Mouse (Mus musculus) right cerebral cortex, postnatal 36 days (tissue): ENCODE data around the gene Tln2.

Experiments
- DNase-seq, 2 experiments: peaks; one replicate each; pipeline ENCODE4 v3.0.0; 2022; ENCODE audit warnings: low spot score in 2 of 2, mixed read lengths in 1 of 2

Tln2 gene

DNA sequence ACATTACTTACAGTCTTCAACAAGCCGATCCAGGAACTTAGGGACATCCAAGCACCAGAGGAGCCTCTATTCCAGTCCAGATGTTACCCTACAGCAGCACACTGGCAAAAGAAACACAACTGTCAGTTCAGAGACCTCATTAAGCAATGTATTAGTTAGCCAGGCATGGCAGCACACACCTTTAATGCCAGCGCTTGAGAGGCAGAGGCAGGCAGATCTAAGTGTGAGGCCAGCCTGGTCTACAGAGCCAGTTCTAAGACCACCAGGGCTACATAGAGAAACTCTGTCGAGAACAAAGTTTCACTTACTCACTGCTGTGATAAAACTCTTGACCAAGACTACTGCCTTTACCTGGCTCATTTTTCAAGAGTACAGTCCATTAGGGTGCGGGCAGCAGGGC lies at the start of gene Tln2:
TSS of gene Tln2 (minus strand) at position 101 of the 400 bp plus-strand sequence.
- no peak for DNase-seq

DNA sequence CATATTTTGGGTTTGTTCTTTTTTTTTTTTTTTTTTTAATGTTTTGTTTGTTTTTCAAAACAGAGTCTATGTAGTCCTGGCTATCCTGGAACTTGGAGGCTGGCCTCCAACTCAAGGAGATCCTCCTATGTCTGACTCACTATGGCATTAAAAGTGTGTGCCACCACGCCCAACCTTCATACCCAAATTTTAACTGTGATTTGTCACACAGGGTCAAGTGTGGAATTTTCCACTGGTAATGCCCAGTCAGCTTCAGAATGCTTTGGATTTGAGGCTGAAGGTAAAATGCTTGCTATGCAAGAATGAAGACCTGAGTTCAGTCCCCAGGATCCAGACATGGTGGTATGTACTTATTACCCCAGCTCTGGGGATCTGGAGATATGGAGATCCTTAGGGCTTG lies 49.7 kb upstream of the Tln2 start:
- no peak for DNase-seq

- DNase-seq = no peak
Measured at GRCm38 (mm10) chr9:67607786-67608366, 48.4 kb upstream of the Tln2 start.

DNA sequence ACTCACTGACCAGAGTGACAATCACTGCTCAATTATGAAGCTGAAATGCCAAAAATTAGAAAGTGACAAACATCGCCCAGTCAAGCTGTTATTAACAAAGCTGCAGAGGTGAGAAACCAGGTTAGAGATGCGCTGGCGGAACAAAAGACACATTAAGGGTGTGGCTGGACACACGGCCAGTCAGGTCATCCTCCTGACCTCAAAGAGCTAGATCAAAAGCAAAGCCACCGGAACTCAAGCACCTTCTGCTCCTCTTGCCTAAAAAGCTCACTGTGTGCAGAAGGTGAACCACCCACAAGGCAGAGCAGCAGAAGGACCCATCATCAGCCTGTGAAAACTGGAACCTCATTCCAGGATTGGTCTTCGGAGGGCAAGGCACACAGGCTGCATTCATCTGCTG lies 47.8 kb upstream of the Tln2 start:
- no peak for DNase-seq

DNA sequence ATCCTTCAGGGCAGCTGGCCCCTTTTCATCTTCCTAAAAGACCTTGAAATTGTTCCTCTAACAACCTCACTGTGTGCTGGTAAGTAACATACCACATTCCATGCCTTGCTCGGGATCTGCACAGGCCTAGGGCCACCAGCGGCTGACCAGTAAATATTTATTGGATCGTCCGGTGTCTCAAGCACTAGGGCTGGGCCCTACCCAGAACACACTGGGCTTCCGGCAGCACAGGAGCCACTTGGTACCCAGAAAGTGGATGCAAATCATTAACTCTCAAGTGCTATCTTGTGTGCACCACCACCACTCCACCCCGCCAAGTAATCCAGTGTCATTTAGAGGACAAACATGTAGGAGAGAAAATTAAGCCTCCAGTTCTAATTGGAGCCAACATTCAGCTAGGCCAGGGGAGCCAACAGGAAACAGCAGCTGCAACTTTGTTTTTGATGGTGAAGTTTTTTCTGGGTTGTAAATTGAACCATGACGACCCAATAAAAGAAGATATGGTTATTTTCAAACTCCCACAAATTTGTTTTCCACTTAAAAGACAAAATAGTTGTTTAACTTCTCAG lies 46.4 kb upstream of the Tln2 start:
- no peak for DNase-seq

DNA sequence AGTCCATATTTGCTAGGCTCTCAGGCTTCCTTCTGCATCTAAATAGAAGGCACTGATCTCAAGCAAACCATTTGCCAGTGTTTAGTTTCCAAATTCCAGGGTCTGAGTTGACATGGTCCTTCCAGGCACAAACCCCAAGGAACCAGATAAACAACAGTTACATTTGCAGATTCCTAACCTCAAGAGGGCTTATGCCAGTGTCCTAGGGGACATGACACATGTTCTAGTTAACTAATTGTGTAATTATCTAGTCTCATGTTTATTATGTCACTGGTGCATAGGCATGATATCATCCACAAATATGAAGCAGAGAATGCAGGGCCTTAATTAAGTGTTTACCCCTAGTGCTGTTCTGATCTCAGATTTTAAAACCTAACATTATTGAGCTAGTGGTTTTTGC lies 45.4 kb upstream of the Tln2 start:
- DNase-seq = no peak

- DNase-seq = no peak
Measured at GRCm38 (mm10) chr9:67602347-67602746, 42.8 kb upstream of the Tln2 start.

- no peak for DNase-seq
Measured at GRCm38 (mm10) chr9:67595221-67595620, 35.7 kb upstream of the Tln2 start.

- no peak for DNase-seq
Measured at GRCm38 (mm10) chr9:67593469-67594141, 34.1 kb upstream of the Tln2 start.

- no peak for DNase-seq
Measured at GRCm38 (mm10) chr9:67592726-67593125, 33.2 kb upstream of the Tln2 start.

DNA sequence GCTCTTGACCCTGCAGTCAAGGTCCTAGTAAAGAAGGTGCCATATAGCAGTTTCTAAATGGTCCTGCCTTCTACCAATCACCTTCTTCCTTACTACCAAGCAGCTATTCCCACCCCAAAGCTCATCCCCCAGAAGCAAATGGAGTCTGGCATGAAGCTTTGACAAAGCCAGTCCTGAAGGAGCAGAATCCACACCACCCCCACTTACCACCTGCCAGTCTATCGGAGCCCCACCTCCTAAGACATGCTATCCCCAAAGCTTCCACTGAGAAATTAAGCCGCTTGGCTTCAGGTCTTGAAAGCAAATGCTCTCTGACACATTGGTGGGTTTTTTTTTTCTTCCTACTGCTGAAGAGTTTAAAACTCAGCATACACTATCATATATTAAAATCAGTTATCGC lies 27.6 kb upstream of the Tln2 start:
- DNase-seq = no peak

DNA sequence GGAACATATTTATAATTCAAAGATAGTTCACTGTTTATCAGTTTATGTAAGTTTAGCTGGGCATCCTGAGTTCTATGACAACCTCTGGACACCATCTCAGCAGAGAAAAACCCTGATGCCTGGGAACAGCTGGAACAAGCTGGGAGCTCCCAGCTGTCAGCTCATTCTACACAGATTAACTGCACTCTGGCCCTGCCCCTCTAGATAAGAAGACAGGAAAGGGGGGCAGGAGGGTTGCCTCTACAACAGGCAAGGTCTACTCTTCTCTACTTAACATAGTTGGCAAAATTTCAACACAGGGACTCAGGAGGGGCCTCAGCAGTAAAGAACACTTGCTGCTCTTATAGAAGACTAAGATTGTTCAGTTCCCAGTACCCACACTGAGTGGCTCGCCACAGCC lies 27.0 kb upstream of the Tln2 start:
- no peak for DNase-seq

DNA sequence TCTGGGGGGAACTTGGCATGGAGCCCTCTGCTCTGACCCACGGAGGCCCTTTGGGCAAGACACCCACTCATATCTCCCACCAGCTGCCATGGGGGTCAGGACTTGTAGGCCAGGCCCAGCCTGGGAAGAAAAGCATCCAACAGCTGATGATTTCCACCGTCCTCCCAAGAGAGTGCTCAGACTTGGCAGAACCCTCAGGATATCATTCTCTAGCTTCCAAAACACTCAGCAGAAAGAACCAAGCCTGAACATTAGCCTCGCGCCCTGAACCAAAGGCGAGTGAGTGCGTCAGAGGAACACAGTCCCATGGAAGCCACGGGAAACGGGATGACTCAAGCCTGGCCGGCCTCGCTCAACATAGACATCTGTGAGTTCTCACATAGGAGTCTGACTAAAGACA lies 25.4 kb upstream of the Tln2 start:
- no peak for DNase-seq

- no peak for DNase-seq
Measured at GRCm38 (mm10) chr9:67581581-67582280, 22.2 kb upstream of the Tln2 start.

- no peak for DNase-seq
Measured at GRCm38 (mm10) chr9:67579541-67579940, 20.0 kb upstream of the Tln2 start.

DNA sequence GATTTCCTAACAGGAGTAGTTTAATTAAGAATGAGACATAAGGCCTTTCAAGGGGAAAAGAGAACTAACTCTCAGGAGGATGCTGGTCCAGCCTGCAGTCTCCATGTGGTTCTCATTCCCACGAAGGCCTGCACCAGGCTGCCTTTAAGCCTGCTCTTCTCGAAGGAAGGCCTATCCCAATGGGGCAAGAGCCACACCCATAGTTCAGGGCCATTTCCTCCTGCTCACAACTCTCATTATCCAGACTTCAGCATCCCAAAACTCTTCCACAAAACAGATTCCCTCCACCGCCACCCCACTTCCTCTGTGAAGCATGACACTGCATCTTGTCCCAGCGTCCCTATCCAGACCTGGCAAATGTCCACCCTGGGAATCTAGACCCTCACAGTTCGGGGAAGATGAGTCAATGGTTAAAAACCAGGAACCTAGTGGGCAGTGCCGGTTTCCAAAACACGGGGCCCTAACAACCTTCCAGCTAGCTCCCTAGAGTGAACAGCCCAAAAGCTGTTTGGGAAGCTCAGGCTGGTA lies 15.3 kb upstream of the Tln2 start:
- DNase-seq = no peak

DNA sequence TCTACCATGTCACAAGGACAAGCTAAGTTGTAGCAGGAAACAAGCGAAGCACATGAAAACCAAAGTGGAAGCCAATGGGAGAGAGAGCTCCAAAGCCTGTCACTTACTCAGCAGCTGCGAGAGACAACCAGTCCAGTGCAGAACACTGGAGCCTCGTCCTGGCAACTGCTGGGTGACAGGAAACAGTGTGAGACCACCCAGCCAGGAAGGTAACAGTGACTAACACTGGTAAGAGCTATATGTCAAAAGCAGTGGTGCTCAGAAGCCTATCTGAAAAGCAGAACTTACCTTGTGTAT lies 14.1 kb upstream of the Tln2 start:
- no peak for DNase-seq

GRCm38 (mm10) chr9:67572790-67573682 lies 13.5 kb upstream of the Tln2 start:
- no peak for DNase-seq

DNA sequence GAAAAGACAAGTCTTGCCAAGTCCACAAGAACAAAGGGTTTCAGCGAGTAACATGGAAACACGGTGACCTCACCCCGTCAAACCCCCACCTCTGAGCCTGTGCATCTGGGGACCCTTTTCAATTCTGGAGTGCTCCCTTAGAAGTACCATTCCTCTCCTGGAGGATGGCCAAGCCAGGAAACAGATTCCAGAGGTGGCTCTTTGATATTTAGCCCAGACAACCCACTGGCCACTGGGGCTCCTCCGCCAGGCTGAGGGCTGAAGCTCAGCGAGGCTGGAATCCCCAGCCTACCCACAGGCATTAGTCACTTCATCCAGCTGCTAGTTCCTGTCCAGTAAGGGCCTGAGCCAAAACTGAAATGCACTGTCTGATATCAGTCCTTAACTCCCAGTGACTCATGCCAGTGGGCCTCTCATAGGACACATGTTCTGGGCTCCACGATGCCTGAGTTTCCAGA lies 6.3 kb upstream of the Tln2 start:
- DNase-seq = no peak

DNA sequence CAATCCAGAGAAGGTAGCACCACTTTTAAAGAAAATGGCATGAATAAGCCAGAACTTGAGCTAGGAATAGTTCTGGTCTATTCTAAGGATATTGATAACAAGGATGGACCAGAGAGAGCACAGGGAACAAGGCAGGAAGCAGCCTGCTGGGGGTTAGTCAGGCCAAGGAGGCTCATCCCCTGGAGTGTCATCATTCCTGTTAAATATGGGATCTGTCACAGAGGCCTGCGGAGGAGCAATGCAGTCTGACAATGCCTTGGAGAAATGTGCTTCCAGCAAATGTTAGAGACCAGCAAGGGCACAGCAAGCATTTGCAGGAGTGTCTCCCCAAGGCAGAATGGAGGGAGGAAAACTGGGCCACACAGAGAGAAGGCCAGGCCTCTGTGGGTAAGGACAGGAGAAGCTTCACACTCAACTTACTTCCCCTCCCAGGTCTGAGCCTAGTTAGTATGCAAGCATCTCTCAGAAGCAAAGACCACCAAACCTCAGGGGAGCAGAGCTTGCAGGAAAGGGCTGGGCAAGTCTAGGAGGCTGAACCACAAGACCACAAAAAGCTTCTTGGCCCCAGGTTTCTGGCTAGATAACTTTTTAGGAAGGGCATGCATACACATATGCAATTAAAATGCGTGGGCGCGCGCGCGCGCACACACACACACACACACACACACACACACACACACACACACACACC lies 9.5 kb downstream of the Tln2 start:
- no peak for DNase-seq

DNA sequence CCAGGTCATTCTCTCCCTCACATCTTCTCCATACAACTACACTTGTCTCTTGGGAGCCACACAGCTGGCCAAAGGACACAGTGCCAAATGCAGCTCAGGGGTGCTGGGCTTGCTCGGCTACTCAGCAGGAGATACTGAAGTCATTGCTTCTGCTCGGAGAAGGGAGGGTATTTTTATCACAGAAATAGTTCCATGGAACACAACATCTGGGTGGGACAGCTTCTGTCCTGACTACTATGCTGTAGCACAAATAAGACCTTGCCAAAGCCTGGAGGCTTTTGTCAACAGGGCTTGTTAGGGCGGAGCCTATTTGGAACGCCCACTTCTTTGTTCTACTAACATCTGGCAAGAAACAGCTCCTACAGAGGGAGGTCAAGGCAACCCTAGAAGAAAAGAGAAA lies 10.2 kb downstream of the Tln2 start:
- no peak for DNase-seq
